Mouse (Mus musculus) heart, adult 2 months (tissue): ENCODE data around the gene Cercam.

Experiments used
- CTCF ChIP-seq: fragments of 200-600 bp; IDR thresholded peaks from 2 replicates; pipeline ENCODE4 v1.8.1; 2022; ENCODE audit warnings: antibody characterized with exemption, mild to moderate bottlenecking, moderate library complexity
- EP300 ChIP-seq: fragments of 200-500 bp; IDR thresholded peaks from 2 replicates; pipeline ENCODE4 v1.6.1; 2011; ENCODE audit warnings: low read depth, low read length, control low read depth; ENCODE audit not compliant: insufficient read depth
- POLR2A ChIP-seq: fragments of 200-500 bp; IDR thresholded peaks from 2 replicates; pipeline ENCODE4 v1.6.1; 2011; ENCODE audit warnings: mild to moderate bottlenecking, low read depth, low read length, control low read depth; ENCODE audit not compliant: insufficient read depth

DNA sequence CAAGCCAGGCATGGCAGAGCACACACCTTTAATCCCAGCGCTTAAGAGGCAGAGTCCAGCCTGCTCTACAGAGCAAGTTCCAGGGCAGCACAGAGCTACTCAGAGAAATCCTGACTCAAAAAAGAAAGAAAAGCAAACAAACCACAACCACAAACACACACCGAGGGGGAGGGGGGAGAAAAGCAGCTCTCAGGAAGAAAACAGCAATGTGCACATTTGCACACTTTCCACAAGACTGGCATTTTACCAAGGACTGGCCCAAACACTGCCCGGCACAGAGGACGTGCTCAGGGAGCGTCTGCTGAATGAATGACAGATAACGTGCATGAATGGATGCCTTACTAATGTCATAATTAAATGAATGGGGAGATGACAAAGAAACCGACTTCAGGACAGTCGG is 19.9 kb upstream of the Cercam start:
- TF ChIP-seq CTCF (no peak), EP300 (no peak), POLR2A (no peak)
